Mouse (Mus musculus) gonadal fat pad, adult 2 months (tissue): ENCODE measurements at regions not wholly inside any gene's neighbourhood (a gene's known extent, or its start where the extent isn't known, plus 50 kb on each side); places are given as distances from the start of the nearest gene placed in this dataset.

ENCODE experiments used
- DNase-seq: peaks from one replicate; pipeline ENCODE4 v3.0.0-alpha.2; 2012; ENCODE audit warnings: low read depth

- DNase-seq: no peak
Observed at GRCm38 (mm10) chr4:124446615-124447014, 164.0 kb downstream of the 3100002H09Rik start.

- no peak for DNase-seq
Observed at GRCm38 (mm10) chr4:124443613-124444108, 166.9 kb downstream of the 3100002H09Rik start.

GRCm38 (mm10) chr4:124443130-124443503 is 167.5 kb downstream of the 3100002H09Rik start:
- no peak for DNase-seq

- no peak for DNase-seq
Observed at GRCm38 (mm10) chr4:124442491-124443129, 168.0 kb downstream of the 3100002H09Rik start.

GRCm38 (mm10) chr4:124441737-124442487 is 168.7 kb downstream of the 3100002H09Rik start:
- no peak for DNase-seq

- no peak for DNase-seq
Observed at GRCm38 (mm10) chr4:124435040-124435434, 175.6 kb downstream of the 3100002H09Rik start.

GRCm38 (mm10) chr4:124434059-124435039 is 176.3 kb downstream of the 3100002H09Rik start:
- no peak for DNase-seq

GRCm38 (mm10) chr4:124433506-124433905 is 177.1 kb downstream of the 3100002H09Rik start:
- no peak for DNase-seq

- DNase-seq: no peak
Observed at GRCm38 (mm10) chr4:124431193-124431592, 179.4 kb downstream of the 3100002H09Rik start.

- DNase-seq: peak; percentile 79
Observed at GRCm38 (mm10) chr4:124428844-124429243, 181.8 kb downstream of the 3100002H09Rik start.

GRCm38 (mm10) chr4:124422406-124422805 is 188.2 kb downstream of the 3100002H09Rik start:
- no peak for DNase-seq

- DNase-seq: no peak
Observed at GRCm38 (mm10) chr4:124418431-124418830, 192.2 kb downstream of the 3100002H09Rik start.

GRCm38 (mm10) chr4:124417176-124417575 is 193.4 kb downstream of the 3100002H09Rik start:
- no peak for DNase-seq

GRCm38 (mm10) chr4:124416266-124416665 is 194.3 kb downstream of the 3100002H09Rik start:
- DNase-seq: no peak

- no peak for DNase-seq
Observed at GRCm38 (mm10) chr4:124414386-124414785, 196.2 kb downstream of the 3100002H09Rik start.

- no peak for DNase-seq
Observed at GRCm38 (mm10) chr4:124409279-124409678, 201.3 kb downstream of the 3100002H09Rik start.

GRCm38 (mm10) chr4:124402075-124402474 is 208.5 kb downstream of the 3100002H09Rik start:
- no peak for DNase-seq

- DNase-seq: no peak
Observed at GRCm38 (mm10) chr4:124400741-124401140, 209.9 kb downstream of the 3100002H09Rik start.

GRCm38 (mm10) chr4:124400136-124400675 is 210.4 kb downstream of the 3100002H09Rik start:
- DNase-seq: no peak

- DNase-seq: no peak
Observed at GRCm38 (mm10) chr4:124398354-124398753, 212.2 kb downstream of the 3100002H09Rik start.

GRCm38 (mm10) chr4:124396566-124397283 is 213.9 kb downstream of the 3100002H09Rik start:
- DNase-seq: no peak
